Mouse (Mus musculus) heart, embryonic 16.5 days (tissue): ENCODE measurements around the gene Zbtb20. TPM values are rescaled to one million over a fixed set of nuclear protein-coding genes. Genes with fewer than 3 reads are reported as not detected.

ENCODE experiments used
- ATAC-seq: fragments of 200-750 bp; cut with Nextera tagmentation; replicated peaks from 2 replicates; pipeline ENCODE4 v1.8.0; 2017; ENCODE audit warnings: moderate number of reproducible peaks; ENCODE audit not compliant: insufficient read depth, low FRiP score; ENCODE audit errors: extremely low read depth
- H3K27ac ChIP-seq: fragments of 300-500 bp; sonication (generic); 2 replicates; pipeline ENCODE4 v1.5.1; 2014; ENCODE audit warnings: mild to moderate bottlenecking, low read length, control low read depth, moderate library complexity
- H3K27me3 ChIP-seq: fragments of 300-500 bp; sonication (generic); 2 replicates; pipeline ENCODE4 v1.6.1; 2014; ENCODE audit warnings: low read length, mixed read lengths; ENCODE audit not compliant: control insufficient read depth, insufficient read depth
- H3K36me3 ChIP-seq: fragments of 300-500 bp; sonication (generic); 2 replicates; pipeline ENCODE4 v1.6.1; 2014; ENCODE audit not compliant: control insufficient read depth, insufficient read depth
- H3K4me1 ChIP-seq: fragments of 300-500 bp; sonication (generic); 2 replicates; pipeline ENCODE4 v1.6.1; 2014; ENCODE audit warnings: low read length, mixed read lengths; ENCODE audit not compliant: control insufficient read depth, insufficient read depth
- H3K4me2 ChIP-seq: fragments of 300-500 bp; sonication (generic); 2 replicates; pipeline ENCODE4 v1.6.1; 2014; ENCODE audit warnings: low read depth, mild to moderate bottlenecking, control low read depth, low read length
- H3K4me3 ChIP-seq: fragments of 300-500 bp; sonication (generic); 2 replicates; pipeline ENCODE4 v1.5.1; 2014; ENCODE audit warnings: mild to moderate bottlenecking, control low read depth, low read length
- H3K9ac ChIP-seq: fragments of 300-500 bp; sonication (generic); 2 replicates; pipeline ENCODE4 v1.6.1; 2014; ENCODE audit warnings: low read length, control low read depth
- H3K9me3 ChIP-seq: fragments of 300-500 bp; sonication (generic); replicated peaks from 2 replicates; pipeline ENCODE4 v1.6.1; 2016; ENCODE audit warnings: low read length; ENCODE audit not compliant: control insufficient read depth
- WGBS: fragments of 180-500 bp; shearing (Covaris S2); extraction: QIAGEN DNeasy Blood & Tissue Kit; methylation state at CpG from one replicate; pipeline ENCODE4 v1.1.7; 2014; 5-methylcytosine and 5-hydroxymethylcytosine counted together
- polyA plus RNA-seq: library from polyadenylated mRNA; unstranded; fragments of >200 nt; fragmentation: Nextera tagmentation; extraction: Ambion mirVana; gene quantifications from 2 replicates; pipeline ENCODE4 v1.2.1, GENCODE M21; 2015

The Zbtb20 gene
- polyA plus RNA-seq, 1 experiment from 2014 or later, result 45.2 TPM

DNA sequence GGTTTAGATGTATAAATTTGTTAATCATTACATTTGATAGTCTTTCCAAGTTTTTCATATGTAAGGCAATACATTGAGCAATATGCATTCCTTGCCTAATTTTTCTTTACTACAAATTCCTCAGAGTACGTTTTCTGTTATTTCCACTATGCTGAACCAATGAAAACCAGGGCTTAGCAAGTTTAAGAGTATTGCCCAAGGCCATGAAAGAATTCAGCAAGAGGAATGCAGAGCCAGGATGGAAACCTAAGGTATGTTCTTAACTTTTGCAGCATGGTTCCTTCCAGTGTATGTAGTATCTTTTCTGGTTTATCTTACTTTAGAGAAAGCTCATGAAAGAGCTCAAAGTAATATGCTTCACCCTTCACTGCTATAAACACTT lies 381.2 kb downstream of the Zbtb20 start:
- H3K9ac ChIP-seq, result no peak overlapping the region
- no peaks in the 10 kb centered on the region for H3K36me3 ChIP-seq
- no peaks in the 10 kb centered on the region; the same call in 1 of the 2 replicates for H3K4me1 ChIP-seq
- WGBS, result 78% methylated on average over 1 of the region's 1 CpGs
- no peaks in the 10 kb centered on the region for H3K9me3 ChIP-seq
- H3K4me2 ChIP-seq, result no peak overlapping the region
- no peak overlapping the region for H3K27ac ChIP-seq
- H3K4me3 ChIP-seq, result no peak overlapping the region
- ATAC-seq, result no peak
- no peaks in the 10 kb centered on the region for H3K27me3 ChIP-seq

DNA sequence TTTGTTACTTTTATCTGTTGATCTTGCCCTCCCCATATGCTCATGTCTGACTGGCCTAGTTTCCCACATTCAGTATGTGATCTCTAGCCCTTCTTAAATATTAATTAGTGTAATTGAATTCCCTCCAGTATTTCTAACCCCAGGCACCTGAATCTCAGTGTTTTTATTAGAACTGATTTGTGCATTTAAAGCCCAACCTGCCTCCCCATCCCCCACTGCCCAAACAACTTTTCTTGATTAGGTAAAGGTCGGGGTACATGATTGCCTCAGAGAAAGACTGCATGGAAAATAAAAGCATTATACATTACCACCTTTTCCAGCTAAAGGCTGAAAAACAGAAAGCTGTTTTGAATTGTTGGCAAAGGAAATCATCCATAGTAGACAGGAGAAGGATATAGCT lies 383.8 kb downstream of the Zbtb20 start:
- no peak overlapping the region for H3K4me3 ChIP-seq
- no peak overlapping the region for H3K27ac ChIP-seq
- WGBS, result 70% methylated on average over 1 of the region's 1 CpGs
- H3K9me3 ChIP-seq, result no peaks in the 10 kb centered on the region
- H3K36me3 ChIP-seq, result no peaks in the 10 kb centered on the region
- no peak overlapping the region for H3K4me2 ChIP-seq
- ATAC-seq, result no peak
- no peaks in the 10 kb centered on the region for H3K27me3 ChIP-seq
- H3K4me1 ChIP-seq, result no peaks in the 10 kb centered on the region
- no peak overlapping the region for H3K9ac ChIP-seq

DNA sequence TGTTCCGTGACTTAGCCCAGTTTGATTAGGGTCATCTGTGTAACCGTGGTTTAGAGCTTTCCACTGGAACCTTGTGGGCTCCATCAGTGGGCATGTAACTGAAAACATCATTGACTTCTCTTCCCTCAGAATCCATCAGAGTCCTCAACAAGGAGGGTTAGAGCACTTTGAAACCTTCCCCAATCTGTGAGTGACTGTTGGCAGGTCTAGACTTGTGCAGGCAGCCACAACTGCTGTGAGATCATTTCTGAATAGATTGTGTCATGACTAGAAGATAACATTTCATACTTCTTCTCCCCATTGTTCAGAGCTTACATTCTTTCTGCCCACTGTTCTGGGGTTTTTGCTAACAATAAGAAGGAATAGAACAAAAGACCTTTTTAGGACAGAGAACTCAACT lies 385.2 kb downstream of the Zbtb20 start:
- no peak overlapping the region for H3K9ac ChIP-seq
- no peak overlapping the region for H3K4me2 ChIP-seq
- H3K36me3 ChIP-seq, result no peaks in the 10 kb centered on the region
- WGBS, result 60% methylated on average over 2 of the region's 2 CpGs
- no peaks in the 10 kb centered on the region for H3K27me3 ChIP-seq
- H3K27ac ChIP-seq, result no peak overlapping the region
- no peak for ATAC-seq
- H3K4me3 ChIP-seq, result no peak overlapping the region
- no peaks in the 10 kb centered on the region for H3K9me3 ChIP-seq
- no peaks in the 10 kb centered on the region for H3K4me1 ChIP-seq

DNA sequence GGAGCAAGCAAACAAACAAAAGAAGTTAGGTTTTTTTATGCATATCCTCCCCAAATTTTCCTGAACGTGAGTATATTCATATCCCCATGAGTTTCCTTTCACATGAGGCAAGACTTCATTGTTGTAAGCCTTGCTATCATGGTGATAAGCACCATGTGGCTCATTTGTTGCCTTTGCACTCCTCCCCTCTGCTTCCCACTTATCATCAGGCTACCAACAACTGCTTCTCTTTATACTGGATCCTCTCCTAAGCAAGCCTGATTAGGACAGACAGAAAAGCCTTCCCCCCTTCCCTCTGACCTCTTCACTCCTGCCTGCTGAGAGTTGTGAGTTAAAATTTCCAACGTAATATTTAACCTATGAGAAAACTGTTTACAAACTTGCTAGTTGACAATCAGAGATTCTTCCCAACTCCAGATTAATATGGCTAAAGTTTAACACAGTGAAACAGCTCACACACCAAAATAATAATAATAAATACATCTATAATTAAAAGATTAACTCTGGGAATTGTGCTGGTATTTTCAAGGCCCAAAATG lies 398.4 kb downstream of the Zbtb20 start:
- 19% methylated on average over 2 of the region's 2 CpGs for WGBS
- no peaks in the 10 kb centered on the region for H3K9me3 ChIP-seq
- no peaks in the 10 kb centered on the region for H3K36me3 ChIP-seq
- peaks cover 4% of the 10 kb centered on the region for H3K4me1 ChIP-seq
- no peak overlapping the region for H3K9ac ChIP-seq
- H3K27me3 ChIP-seq, result no peaks in the 10 kb centered on the region
- ATAC-seq, result peak; percentile 49; the same call in 1 of the 2 replicates
- no peak overlapping the region for H3K4me3 ChIP-seq
- H3K4me2 ChIP-seq, result no peak overlapping the region
- no peak overlapping the region for H3K27ac ChIP-seq

DNA sequence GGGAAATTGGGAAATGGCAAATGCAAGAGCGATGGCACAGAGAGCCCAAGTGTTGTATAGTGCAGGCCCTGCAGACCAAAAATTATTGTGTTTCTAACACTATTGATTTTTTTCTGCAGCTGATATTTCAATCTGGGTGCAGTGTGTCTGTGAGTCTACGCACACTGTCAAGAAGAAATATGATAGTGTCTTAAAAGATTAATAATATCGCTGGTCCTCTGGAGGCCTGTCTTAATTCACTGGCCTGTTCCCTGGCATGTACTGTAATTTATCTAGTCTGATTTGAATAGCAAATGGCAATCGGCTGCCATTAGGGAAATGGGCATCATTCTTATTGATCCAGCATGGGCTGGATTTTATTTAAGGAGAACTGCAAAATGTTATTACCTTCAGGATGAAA lies 401.1 kb downstream of the Zbtb20 start:
- WGBS, result 92% methylated on average over 4 of the region's 4 CpGs
- no peak for ATAC-seq
- H3K4me2 ChIP-seq, result no peak overlapping the region
- no peaks in the 10 kb centered on the region for H3K27me3 ChIP-seq
- peaks cover 4% of the 10 kb centered on the region for H3K4me1 ChIP-seq
- 0 out of 2 replicates have a peak, but pooled peaks cover 3% of the 10 kb centered on the region for H3K9me3 ChIP-seq
- no peak overlapping the region for H3K4me3 ChIP-seq
- no peaks in the 10 kb centered on the region; the same call in 1 of the 2 replicates for H3K36me3 ChIP-seq
- H3K27ac ChIP-seq, result no peak overlapping the region
- H3K9ac ChIP-seq, result no peak overlapping the region

DNA sequence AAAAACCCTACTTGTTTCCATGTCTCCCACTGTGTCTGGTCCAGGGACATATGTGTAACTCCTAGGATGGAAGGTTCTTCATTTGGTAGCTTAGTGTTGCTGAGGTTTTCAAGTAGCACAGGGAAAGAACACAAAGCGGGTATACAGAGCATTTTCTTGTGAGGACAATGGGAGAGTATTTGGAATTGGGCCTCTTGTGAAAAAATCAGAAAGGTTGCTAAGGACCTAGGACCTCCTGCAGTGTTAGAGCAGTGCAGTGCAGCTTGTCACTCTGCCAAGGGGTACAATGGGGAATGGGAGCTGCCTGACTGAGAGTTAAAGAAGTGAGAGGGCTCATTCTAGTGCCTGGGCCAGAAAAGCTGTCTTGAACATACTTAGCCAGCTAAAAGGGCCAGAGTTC lies 410.6 kb downstream of the Zbtb20 start:
- Histone ChIP-seq H3K9me3 (0 out of 2 replicates have a peak, but pooled peaks cover under 1% of the 10 kb centered on the region), H3K36me3 (no peaks in the 10 kb centered on the region; the same call in 1 of the 2 replicates), H3K9ac (no peak overlapping the region), H3K27me3 (no peaks in the 10 kb centered on the region), H3K27ac (no peak overlapping the region), H3K4me3 (no peak overlapping the region), H3K4me2 (no peak overlapping the region), H3K4me1 (peaks cover 2% of the 10 kb centered on the region; the same call in 1 of the 2 replicates)
- ATAC-seq, result no peak
- 77% methylated on average over 1 of the region's 1 CpGs for WGBS

DNA sequence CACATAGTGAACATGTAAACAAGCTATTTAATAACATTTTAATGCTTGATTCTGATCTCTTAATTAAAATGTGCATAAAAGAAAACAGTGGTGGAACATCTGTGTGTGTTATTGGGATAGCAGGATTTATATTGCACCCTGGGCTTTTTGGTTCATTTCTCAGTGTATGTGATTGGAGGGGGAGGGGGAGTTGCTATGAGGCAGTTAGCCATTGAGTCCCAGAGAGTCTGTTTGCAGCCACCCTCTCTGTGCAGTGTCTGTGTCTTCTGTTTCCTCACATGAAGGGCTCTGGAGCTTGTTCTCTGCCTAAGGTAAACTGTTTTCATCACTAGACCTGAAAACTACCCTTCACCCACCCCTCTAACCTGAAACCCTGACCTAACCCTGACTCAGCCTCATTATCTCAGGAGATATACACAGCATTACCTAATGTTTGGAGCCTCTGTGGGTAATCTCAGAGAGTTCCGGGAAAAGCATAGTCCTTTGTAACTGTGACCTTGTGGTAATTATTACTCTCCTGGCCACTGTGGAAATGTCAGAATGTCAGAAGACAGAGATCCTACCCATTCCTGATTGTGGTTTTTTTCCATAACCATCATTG lies 411.2 kb downstream of the Zbtb20 start:
- Histone ChIP-seq H3K4me2 (no peak overlapping the region), H3K9ac (no peak overlapping the region), H3K27ac (no peak overlapping the region), H3K27me3 (no peaks in the 10 kb centered on the region), H3K4me3 (no peak overlapping the region), H3K36me3 (no peaks in the 10 kb centered on the region), H3K9me3 (no peaks in the 10 kb centered on the region), H3K4me1 (peaks cover 2% of the 10 kb centered on the region; the same call in 1 of the 2 replicates)
- ATAC-seq, result no peak
- 34% methylated on average over 1 of the region's 1 CpGs for WGBS

DNA sequence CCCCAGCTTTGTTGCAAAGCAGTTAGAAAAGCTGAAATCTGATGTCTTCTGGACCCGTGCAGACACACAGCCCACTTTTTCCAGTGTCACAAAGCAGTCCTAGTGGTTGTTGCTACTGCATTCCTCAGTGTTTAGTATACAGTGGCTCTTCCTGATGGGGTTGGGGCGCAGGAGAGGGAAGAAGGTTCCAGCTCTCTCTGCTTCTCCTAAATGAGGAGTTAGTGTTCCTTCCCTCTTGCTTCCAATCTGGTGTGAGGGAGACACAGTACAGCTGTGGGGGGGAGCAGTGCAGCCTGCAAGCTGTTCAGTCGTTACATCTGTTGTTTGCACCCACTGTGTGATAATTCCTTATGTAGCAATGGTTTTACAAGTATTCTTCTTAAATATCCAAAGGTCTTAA lies 415.7 kb downstream of the Zbtb20 start:
- peaks cover 2% of the 10 kb centered on the region; the same call in 1 of the 2 replicates for H3K4me1 ChIP-seq
- no peaks in the 10 kb centered on the region for H3K9me3 ChIP-seq
- H3K27ac ChIP-seq, result no peak overlapping the region
- no peaks in the 10 kb centered on the region for H3K27me3 ChIP-seq
- 75% methylated on average over 3 of the region's 3 CpGs for WGBS
- no peak for ATAC-seq
- H3K4me2 ChIP-seq, result no peak overlapping the region
- no peak overlapping the region for H3K4me3 ChIP-seq
- H3K36me3 ChIP-seq, result no peaks in the 10 kb centered on the region
- no peak overlapping the region for H3K9ac ChIP-seq

DNA sequence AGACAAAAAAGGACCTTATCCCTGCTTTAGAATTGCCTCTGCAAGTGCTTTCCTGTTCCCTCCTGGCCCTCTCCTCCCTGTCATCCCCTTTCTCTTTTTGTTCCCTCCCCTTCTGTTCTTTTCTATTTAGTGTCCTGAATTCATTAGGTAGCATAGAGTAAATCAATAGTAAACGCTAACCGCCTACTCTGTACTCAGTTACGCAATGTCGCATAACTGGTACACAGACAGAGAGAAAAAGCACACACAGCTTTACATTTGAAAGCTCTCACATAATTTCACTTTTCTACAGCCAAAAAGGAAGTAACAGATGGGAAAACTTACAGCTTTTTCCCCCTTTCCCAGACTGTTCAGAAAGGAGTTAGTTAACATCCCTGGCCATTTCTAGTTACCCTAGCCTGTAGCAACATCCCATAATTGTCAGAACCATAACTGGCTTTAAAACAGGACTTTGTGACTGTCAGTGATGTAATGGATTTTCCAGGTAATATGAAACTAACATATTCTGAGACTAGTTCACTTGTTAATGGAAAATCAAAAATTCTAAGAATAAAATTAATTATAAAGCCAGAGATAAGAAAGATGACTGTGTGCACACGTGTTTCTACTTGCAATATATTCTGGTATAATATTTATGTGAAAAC lies 422.4 kb downstream of the Zbtb20 start:
- peaks cover 4% of the 10 kb centered on the region; the same call in 1 of the 2 replicates for H3K4me1 ChIP-seq
- no peak overlapping the region for H3K9ac ChIP-seq
- no peak overlapping the region for H3K4me2 ChIP-seq
- no peak overlapping the region for H3K4me3 ChIP-seq
- no peaks in the 10 kb centered on the region for H3K9me3 ChIP-seq
- H3K36me3 ChIP-seq, result no peaks in the 10 kb centered on the region
- H3K27me3 ChIP-seq, result no peaks in the 10 kb centered on the region
- 84% methylated on average over 5 of the region's 5 CpGs for WGBS
- no peak overlapping the region for H3K27ac ChIP-seq
- no peak for ATAC-seq
